In genomic region chr10:21046766-21047165, GRCm38 (mm10) we compare ENCODE assay signal across 23 mouse cellular contexts.
DNase-seq lines count a peak whose midpoint lies in the region; ATAC-seq and TF ChIP-seq lines count a peak whose summit lies in the region.
"Had no signal": no experiment of that assay in that cellular context is flagged by ENCODE, and none has a peak within 500 bp of the region (broad histone marks: within the 10 kb centered on the region; RNA-seq: fewer than 3 reads in every experiment).

No protein-coding gene starts in this region.

- TF ChIP-seq CTCF in liver, adult 2 months (IDR thresholded peaks at IDR 0.05; ENCODE audit: low read depth, low read length), result no peak

- H3K4me3 ChIP-seq in liver, adult 2 months (ENCODE audit: insufficient read depth, low read depth, low read length), result no peak overlapping the region
- H3K4me3 ChIP-seq in liver, embryonic 12.5 days, result no peak overlapping the region
- H3K4me3 ChIP-seq: heart, embryonic 12.5 days; heart, embryonic 15.5 days had no signal

- no peak for ATAC-seq in liver, embryonic 12.5 days
- ATAC-seq: activated CD4-positive, CD25-positive, alpha-beta regulatory T cell, adult 4 months; forebrain, embryonic 14.5 days; hindbrain, postnatal 0 days; inflammation-experienced regulatory T-cells, adult 6 months; intestine, embryonic 16.5 days had no signal

- H3K79me2 ChIP-seq in liver, adult 2 months (ENCODE audit: control insufficient read depth, insufficient read depth, low read length), result no peaks in the 10 kb centered on the region

- peak; percentile 33 for DNase-seq in adrenal gland, postnatal 10 days
- no peak for DNase-seq in adrenal gland, adult 8-10 months
- peak; percentile 93 for DNase-seq in liver, adult 2 months (ENCODE audit: extremely low read depth, low read depth, low spot score)
- peak; percentile 47 for DNase-seq in fat pad, adult 2 months (ENCODE audit: extremely low read depth, low read depth, low spot score)
- no peak for DNase-seq in neural tube, embryonic 10.5 days (ENCODE audit: extremely low spot score, low spot score)
- DNase-seq: adrenal gland, postnatal 14 days; cerebellum, adult 18-20 months; cerebellum, adult 9-10 months; cerebellum, postnatal 14 days; gastrocnemius, postnatal 10 days; gastrocnemius, postnatal 36 days; heart, adult 18-20 months; heart, postnatal 14 days; heart, postnatal 4 days had no signal

- H3K4me1 ChIP-seq in liver, adult 2 months (ENCODE audit: control insufficient read depth, insufficient read depth, low read length), result peaks cover 11% of the 10 kb centered on the region
- H3K4me1 ChIP-seq in liver, embryonic 12.5 days, result no peaks in the 10 kb centered on the region
- H3K4me1 ChIP-seq: heart, embryonic 15.5 days had no signal

- no peaks in the 10 kb centered on the region for H3K9me3 ChIP-seq in liver, embryonic 12.5 days (replicated peaks)
- H3K9me3 ChIP-seq: heart, embryonic 15.5 days had no signal

- no peak overlapping the region for H3K4me2 ChIP-seq in liver, embryonic 12.5 days
- H3K4me2 ChIP-seq: heart, embryonic 12.5 days; heart, embryonic 15.5 days; hindbrain, embryonic 14.5 days had no signal

- no peaks in the 10 kb centered on the region for H3K36me3 ChIP-seq in liver, adult 2 months (ENCODE audit: control insufficient read depth, insufficient read depth, low read length)
- no peaks in the 10 kb centered on the region for H3K36me3 ChIP-seq in liver, embryonic 12.5 days
- H3K36me3 ChIP-seq: heart, embryonic 15.5 days had no signal

- no peak overlapping the region; the same call in 1 of the 2 replicates for H3K27ac ChIP-seq in liver, adult 2 months (replicated peaks; ENCODE audit: insufficient read depth, low read depth, low read length)
- no peak overlapping the region for H3K27ac ChIP-seq in liver, embryonic 12.5 days
- H3K27ac ChIP-seq: heart, embryonic 15.5 days; hindbrain, embryonic 14.5 days; hindbrain, postnatal 0 days had no signal

- no peaks in the 10 kb centered on the region for H3K27me3 ChIP-seq in liver, adult 2 months (ENCODE audit: control insufficient read depth, insufficient read depth, low read length)
- H3K27me3 ChIP-seq in liver, embryonic 12.5 days (replicated peaks), result no peaks in the 10 kb centered on the region
- H3K27me3 ChIP-seq: heart, embryonic 12.5 days; heart, embryonic 15.5 days had no signal

- no peak for TF ChIP-seq POLR2A in liver, adult 2 months (IDR thresholded peaks at IDR 0.05; ENCODE audit: extremely low read depth, insufficient read depth, low read length)

- WGBS in liver, adult 2 months, result 31% methylated on average over 7 of the region's 7 CpGs
- WGBS in liver, embryonic 12.5 days (ENCODE audit: insufficient replicate concordance), result 83% methylated on average over 7 of the region's 7 CpGs

- H3K9ac ChIP-seq in liver, adult 2 months (ENCODE audit: low read depth, low read length), result no peak overlapping the region
- no peak overlapping the region for H3K9ac ChIP-seq in liver, embryonic 12.5 days
- H3K9ac ChIP-seq: heart, embryonic 12.5 days; heart, embryonic 15.5 days; hindbrain, embryonic 14.5 days had no signal

Comparison
In these comparisons a context has a peak if more than half of its experiments do, and no peak if none do; other contexts are left out.
1. DNase-seq: peak in adrenal gland, postnatal 10 days (single experiment), liver, adult 2 months (single experiment) and fat pad, adult 2 months (single experiment); none in adrenal gland, adult 8-10 months (single experiment) and neural tube, embryonic 10.5 days (single experiment).